Mouse (Mus musculus): ENCODE measurements at regions not wholly inside any gene's neighbourhood (a gene's known extent, or its start where the extent isn't known, plus 50 kb on each side); places are given as distances from the start of the nearest gene placed in this dataset.

DNA sequence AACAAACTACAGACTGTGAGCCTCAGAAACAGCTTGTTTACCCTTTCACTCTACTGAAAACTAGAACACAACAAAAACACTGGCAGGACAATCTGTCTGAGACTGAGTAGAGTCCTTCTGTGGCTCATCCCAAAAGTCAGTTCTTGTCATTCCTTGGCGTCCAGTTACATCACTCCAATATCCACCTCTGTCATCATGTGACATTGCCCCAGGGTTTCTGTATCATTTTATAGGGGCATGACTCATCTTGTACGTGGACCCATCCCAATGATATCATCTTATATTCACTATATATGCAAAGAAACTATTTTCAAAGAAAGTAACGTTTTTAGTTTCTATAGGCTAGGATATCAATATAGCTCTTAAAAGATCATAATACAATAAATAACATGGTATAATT, 152.3 kb downstream of the Dkk2 start:
- no peak for DNase-seq (ENCODE audit: low read depth, low spot score)

DNA sequence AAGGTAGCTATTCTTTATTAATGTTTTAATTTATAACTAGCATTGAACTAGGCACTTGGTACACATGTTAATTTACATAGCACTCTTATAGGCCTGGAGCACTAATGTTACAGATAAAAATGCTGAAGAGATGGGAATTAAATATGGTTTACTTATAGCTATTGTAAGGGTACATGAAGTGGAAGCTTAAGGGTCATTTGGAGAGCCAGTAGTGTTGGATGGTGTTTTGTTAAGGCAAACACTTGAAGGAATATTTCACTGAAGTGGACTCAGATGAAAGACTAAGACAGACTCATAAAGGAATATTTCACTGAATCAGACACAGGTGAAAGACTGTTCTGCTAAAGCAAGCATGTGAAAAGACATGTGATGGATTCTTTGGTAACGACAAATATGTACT, 172.7 kb downstream of the Dkk2 start:
- no peak for DNase-seq (ENCODE audit: low read depth, low spot score)

DNA sequence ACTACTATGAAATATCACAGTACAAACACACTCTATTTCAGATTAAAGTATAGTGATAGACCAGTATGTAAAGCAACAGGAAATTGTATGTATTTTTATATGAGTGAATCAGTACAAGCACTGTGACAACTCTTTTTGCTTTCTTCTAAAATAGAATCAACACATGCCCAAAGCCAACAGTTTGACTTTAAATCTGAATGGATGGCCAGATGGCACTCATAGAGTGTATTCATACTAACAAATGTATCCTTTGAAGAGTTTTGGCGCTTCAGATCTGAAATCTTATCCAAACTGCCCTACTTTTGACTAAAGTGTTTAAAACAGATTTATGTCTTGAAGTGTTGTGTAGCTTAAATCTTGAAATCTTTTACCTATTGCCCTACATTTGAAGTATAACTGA, 184.5 kb downstream of the Dkk2 start:
- DNase-seq (ENCODE audit: low read depth, low spot score) = no peak

DNA sequence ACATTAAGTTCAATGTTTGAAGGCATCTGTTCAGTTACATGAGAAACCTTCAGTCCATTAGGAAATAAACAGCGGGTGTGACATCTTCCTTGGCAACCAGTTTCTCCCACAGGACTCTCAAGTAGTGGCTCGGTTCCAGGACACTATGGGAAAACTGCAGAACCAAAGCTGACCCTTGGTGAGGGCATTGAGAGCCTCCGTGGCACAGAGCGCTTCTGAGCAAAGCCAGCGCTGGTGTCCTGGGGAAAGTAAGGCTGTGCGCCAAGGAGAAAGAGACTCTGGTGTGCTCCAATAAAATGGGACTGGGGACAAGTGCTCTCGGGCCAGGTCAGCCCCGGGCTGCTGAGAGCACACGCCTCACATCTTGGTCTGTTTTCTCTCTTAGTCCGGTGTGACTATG, 189.7 kb downstream of the Dkk2 start:
- no peak for DNase-seq (ENCODE audit: low read depth, low spot score)

DNA sequence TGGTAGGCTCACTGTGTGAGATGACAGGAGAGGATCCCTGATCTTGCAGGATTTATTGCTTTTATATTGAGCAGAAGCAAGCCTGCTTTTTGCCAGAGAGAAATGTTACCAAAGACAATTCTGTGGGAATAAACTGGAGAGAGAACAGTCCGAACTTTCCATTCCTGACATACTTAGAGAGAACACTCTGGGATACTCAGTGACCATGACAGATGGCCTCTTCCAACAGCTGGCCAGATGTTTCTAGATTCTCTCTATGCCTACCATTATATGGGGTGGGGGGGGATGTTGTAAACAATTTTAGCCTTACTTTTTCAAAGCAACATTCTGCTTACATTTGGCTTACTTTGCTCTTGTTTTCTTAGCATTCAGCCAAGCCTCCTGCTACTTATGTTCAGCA, 192.7 kb downstream of the Dkk2 start:
- no peak for DNase-seq (ENCODE audit: low read depth, low spot score)

DNA sequence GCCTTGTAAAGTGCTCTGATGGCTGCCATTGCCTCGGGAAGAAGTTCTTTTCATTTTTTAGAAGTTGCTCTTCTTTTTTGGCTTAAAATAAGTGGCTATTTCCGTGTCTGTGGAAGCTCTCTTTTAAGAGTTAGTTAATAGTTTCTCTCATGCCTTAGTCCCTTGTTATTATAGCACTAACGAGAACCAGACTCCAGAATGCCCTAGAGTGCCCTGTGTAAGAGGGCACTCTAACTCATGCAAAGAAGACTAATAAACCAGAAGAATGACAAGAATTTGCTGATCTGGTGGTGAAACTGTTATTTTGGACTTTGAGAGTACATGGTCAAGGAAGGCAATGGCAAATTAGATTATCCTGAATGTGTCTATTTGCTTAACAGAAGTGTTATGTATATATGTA, 202.6 kb downstream of the Dkk2 start:
- no peak for DNase-seq (ENCODE audit: low read depth, low spot score)

DNA sequence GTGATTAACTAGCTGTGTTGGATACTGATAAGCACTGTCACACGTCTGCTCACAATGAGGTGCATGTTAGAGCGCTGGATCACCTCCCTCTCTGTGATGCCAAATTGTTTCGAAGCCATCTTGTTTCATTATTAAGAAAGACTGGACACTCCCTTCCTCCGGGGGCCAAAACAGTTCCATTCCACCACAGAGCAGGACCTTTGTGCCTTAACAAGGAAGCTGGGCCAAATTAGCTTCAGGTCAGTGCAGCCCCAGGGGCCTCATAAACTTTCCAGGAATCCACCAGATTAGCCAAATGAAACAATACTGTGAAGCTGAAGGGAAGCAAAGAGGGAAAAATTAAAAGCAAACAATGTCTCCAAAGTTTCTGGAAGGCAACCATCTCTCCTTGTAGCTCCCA, 241.9 kb downstream of the Dkk2 start:
- no peak for DNase-seq (ENCODE audit: low read depth, low spot score)

DNA sequence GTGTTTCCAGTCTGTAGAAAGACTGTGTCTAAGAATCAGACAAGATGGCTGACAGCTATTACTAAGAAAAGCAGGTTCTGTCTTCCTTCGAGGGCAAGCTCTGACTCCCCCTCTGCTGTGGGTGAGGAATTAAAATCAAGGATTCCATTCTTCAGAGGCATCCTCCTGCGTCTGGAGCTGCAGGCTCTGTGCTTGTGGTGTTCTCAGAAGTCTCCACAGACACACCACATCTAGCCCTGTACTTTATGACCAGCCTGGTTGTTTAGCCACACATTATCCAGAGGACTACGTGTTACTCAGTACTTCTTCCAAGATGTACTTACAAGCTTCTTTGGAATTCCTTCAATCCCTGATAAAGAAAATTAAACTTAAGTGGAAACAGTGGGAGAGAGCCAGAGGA, 258.5 kb downstream of the Dkk2 start:
- no peak for DNase-seq (ENCODE audit: low read depth, low spot score)

DNA sequence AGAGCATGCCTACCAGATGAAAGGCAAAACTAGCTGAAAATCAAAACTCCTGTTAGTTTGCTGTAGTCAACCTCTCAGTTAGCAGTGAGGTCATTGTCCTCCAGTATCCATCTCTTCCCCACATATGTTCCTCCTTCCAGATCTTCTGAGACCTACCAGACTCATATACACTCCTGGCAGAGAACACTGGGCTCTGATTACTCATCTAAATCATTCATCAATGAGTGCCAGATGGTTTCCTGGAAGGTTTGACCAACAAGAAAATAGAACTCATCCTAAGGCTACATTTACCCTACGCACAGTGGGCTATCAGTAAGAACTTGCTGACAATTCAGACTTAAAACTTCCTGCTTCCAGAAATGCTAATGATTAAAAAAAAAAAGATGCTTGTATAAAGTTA, 260.8 kb downstream of the Dkk2 start:
- no peak for DNase-seq (ENCODE audit: low read depth, low spot score)

DNA sequence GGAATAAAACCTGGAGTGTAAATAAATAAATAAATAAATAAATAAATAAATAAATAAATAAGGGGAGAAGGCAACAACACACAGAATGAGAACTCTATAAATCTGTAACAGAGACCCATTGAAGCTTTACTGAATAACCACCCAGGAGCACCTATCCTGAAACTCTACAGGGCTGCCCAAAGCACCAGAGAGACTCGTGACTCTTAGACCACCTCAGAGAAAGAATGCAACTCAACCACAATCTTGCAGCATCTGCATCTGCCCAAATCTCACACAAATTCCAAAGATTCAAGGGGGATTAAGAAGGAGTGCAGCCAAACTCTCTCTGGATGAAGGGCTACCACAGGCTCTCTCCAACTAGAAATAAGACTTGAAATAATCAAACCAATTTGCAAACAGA, 264.5 kb downstream of the Dkk2 start:
- DNase-seq (ENCODE audit: low read depth, low spot score) = no peak

DNA sequence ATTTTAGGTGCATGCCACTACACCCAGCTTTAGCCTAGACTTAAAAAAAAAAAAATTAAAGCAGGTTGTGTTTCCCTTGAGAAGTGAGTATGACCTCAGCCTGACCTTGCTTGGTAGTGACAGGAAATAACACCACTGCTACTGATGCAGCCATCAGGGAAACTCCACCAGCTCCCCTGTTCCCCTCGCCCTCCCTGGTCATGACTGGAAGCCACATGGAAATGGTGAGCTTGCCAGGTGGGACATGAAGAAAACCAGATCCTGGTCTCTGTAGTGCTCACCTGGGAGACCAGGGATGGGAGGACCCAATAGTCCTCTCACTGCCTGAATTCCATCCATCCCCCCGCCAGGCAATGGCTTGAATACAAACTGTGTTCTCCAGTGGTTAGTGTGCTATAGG, 268.1 kb downstream of the Dkk2 start:
- no peak for DNase-seq (ENCODE audit: low read depth, low spot score)

DNA sequence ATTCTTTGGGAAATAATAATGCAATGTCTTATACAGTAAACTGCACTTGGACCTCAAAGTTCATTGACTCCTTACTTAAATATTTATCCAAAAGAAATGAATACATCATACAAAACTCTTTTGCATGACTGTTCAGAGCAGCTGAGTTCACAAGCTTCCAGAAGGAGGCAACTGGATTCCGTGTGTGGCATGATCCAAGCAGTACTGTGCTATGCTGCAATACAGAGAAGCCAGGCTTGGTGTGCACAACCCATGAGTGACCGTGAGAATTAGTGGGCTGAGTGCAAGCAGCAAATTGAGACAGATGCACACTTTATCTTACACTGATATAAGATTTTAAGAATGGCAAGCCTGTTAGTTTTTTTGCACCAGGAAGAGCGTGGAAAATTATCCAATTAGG, 270.0 kb upstream of the Gimd1 start:
- DNase-seq (ENCODE audit: low read depth, low spot score) = no peak

DNA sequence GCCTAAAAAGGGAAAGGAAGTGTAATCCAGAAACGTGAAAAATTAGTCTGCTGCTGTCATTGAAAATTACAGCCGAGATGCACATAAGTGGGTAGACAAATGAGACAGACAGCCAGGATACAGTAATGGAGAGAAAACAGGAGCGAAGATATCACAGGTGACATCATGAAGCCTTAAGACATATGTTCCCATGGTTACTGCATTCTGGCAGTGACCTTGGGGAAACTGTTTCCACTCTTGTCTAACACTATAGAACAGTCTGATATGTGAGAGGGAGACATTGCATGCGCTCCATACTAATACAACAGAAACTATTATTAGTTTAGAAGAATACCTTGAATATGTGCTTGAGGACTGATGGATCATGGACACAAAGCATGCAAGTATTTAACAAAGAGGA, 254.0 kb upstream of the Gimd1 start:
- no peak for DNase-seq (ENCODE audit: low read depth, low spot score)

DNA sequence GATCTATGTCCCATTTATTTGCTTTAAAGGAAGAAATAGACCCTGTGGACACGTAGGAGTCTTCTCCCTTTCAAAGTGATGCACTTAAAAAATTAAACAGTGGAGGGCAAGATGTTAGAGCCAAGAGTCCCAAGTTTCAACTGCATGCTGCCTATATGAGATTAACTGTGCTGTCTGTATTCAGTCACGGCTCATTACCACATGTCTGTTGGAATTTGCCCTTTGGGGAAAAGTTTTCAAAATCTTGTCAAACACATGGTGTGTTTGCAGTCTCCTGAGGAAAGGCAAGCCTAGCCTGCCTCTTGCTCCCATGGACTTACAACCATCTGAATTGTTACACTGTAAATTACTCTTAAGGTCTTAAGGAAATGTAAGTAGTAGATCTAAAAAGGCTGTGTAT, 211.9 kb upstream of the Gimd1 start:
- no peak for DNase-seq (ENCODE audit: low read depth, low spot score)

DNA sequence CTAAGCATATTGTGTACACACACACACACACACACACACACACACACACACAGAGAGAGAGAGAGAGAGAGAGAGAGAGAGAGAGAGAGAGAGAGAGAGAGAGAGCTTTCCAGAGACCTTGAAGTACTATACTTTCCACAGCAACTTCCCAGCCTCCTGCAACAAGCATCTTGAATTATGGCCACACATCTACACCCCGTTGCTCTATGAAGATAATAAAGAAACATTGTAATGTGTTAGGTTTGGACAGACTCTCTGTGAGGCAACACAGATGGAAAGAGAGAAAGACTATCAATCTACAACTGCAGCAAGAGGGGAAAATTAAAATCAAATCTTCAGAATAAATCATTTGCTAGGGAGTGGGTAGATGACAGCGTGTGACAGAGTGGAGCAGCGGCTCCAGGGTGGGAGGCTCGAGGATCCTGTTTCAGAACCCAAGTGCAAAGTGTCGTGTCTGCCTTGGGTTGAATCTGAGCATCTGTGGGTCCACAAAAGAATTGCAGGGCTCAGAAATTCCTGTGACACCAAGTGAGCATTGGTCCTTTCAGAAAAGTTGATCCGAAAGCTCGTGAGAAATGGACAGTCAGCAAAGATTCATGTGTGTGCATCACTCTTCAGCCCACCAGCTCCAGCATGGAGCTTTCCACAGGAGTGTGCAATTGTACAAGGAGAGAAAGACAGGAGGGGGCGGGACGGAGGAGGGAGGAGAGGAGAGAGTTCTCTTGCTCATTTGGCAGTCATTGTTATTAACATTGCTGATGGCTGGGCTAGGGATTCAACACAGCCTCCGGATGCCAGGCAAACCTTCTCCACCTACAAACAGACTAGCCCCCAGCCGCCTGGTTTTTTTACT, 203.6 kb upstream of the Gimd1 start:
- no peak for DNase-seq (ENCODE audit: low read depth, low spot score)

DNA sequence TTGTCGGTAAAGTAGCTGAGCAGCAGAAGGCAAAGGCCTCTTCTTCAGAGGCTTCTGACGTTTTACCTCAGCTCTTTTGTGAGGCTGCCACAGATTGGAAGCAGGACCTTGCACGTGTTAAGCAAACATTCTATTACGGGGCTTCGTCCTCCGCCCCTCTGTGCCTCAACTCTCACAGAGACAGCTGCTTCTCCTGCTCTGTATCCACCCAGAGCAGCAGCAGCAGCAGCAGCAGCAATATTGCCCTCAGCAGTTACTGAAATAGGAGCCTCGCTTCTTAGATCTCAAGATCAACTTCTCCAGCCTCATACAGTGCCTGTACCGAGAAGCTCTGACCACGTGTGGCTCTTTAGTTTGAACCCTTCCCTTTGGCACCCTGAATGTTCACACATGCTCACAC, 202.4 kb upstream of the Gimd1 start:
- no peak for DNase-seq (ENCODE audit: low read depth, low spot score)

DNA sequence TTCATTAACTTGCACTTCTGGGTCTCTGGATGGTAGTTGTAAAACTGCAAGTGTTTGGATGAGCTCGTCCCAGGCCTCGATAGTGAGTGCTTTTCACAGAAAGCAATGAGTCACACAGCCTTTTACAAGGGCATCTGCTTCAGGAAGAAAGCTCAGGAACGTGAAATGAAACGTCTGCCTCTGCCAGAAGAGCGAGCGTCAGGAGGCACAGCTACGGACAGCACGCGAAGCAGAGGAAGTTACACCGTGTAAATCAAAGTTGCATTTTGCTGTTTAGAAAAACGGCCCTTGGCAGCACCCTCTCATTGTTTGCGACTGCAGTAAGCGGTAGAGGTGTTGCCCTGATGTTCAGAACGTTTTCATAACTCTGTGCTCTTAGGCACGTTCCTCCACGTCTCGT, 201.5 kb upstream of the Gimd1 start:
- DNase-seq (ENCODE audit: low read depth, low spot score) = no peak

DNA sequence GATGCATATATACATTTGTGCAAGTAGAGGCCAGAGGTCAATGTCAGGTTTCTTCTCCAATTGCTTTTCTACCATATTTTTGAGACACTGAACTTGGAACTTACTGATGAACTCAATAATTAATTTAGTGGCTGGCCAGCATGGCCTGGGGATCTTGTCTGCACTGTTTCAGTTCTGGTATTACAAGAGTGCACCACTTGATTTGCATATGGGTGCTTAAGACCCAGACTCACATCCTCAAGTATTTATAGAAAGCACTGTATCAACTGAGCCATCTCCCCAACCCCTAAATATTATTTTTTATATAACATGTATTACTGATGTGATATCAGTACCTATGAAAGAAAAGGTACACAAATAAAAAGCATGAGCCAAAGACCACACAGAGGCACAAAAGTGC, 197.8 kb upstream of the Gimd1 start:
- DNase-seq (ENCODE audit: low read depth, low spot score) = no peak

DNA sequence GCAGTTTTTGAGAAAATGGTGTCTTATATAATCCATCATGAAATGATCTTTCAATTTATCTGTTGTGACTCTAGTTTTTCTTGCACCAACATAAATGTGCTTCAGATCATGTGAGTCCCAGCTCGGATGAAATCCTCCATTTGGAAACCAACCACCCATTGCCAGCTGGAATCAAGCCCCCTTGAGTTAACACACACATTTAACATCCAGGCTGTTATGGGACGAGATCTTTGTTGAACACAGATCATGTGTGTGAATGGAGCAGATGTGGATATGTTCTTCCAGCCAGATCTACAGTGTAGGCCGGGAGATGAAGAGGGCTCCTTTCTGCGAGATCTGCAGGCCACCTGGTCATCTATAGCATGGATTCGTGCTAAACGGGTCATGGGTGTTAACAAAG, 188.4 kb upstream of the Gimd1 start:
- no peak for DNase-seq (ENCODE audit: low read depth, low spot score)

DNA sequence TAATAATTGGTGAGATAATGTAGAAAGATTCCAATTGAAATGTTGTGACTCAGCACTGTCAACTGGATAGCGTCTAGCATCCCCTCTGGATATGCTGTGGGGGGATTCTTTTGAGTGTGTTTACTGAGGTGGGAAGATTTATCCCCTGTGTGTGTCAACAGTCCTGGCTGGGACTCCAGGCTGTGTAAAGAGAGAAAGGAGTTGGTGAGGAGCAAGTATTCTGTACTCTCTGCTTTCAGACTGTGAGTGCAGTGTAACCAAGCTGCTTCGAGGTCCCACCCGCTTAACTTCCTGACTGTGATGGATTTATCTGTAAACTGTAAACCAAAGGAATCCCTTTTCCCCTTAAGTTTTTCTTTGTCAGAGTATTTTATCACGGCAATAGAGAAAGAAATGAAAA, 175.7 kb upstream of the Gimd1 start:
- DNase-seq (ENCODE audit: low read depth, low spot score) = no peak

DNA sequence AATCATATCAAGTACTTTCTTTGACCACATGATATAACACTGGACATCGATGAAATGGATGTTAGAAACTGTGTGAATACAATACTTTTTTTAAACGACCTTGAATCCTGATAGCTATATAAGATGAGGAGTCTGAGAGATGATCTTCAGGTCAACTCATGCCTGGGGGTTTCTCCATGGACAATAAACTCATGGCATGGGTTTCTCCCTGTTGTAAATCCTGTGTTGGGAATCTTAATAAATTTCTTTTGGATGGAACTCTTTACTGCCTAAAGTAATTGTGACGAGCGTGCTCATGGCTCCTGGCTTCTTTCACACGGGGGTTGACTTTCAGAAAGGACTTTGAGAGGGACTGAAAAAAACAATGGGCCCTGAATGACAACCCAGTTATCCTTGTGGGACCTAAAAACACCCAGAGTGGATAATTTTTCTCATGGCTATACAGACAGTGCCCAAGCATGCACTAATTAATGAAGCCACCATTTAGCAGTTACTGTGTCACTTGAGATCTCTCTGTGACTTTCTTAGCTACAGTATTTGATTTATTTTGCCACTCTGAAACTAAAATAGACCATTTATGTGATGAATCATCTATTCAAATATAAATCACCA, 167.2 kb upstream of the Gimd1 start:
- DNase-seq (ENCODE audit: low read depth, low spot score) = no peak

DNA sequence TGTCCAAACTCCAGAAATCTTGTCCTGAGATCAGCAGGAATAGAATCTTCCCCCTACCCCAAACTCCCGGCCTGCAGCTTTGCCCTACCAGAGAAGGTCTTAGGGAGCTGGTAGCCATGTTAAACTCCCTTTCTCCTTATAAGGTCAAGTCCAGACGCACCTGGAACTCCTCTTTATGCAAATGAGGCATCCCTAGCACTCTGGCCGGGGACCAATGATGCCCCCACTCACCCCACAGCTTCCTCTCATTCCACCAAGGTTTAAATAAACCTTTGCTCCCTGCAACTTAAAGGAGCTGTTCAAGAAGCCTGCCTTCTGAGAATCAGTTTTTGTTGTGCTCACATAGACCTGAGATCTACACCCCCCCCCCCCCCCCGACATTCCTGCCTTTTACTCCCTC, 158.6 kb upstream of the Gimd1 start:
- no peak for DNase-seq (ENCODE audit: low read depth, low spot score)

DNA sequence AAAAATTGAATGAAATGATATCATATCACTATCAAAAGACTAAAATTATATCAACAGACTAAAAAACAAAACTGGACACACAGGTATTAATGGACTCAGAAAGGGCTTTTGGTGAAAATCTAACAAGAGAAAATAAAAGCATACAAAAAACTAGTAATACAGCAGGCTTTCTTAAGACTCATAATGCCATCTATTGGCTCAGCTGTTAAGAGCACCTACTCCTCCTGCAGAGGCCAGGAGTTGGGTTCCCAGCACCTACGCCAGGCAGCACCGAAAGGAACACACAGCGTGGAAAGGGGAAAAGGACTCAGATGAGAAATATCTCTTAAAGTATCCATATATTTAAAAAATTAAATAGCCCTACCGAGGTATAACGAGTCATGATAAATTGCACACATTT, 151.9 kb upstream of the Gimd1 start:
- DNase-seq (ENCODE audit: low read depth, low spot score) = no peak

DNA sequence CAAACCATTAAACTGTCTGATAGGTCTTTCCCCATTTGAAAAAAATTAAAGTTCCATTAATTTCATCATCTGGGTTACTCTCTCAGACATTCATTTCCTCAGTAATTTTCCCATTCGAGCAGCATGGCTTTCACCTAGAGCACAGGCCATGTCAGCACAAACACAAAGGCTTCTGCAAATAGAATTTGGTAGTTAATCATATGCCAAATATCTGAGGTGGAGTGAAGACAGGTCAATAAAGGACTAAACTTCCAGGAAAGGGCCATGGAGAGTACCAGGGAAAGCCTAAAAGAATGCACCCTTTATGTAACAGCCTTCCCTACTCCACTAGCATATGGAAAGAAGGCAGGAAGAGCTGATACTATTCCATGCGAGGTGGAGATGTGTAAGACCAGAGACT, 150.3 kb upstream of the Gimd1 start:
- no peak for DNase-seq (ENCODE audit: low read depth, low spot score)

Measured in retina, adult 2 months (tissue).